Mouse (Mus musculus) T-cell, adult 2 months (primary cell): ENCODE data around the gene Dcakd.
"Not testable (repeated sequence)": the region's sequence is repeated elsewhere in the genome, so short reads cannot be mapped to it uniquely, and the experiment has no call there.

Experiments
- DNase-seq: peaks from one replicate; pipeline ENCODE4 v3.0.0; 2022; ENCODE audit warnings: low spot score

Gene Dcakd

DNA sequence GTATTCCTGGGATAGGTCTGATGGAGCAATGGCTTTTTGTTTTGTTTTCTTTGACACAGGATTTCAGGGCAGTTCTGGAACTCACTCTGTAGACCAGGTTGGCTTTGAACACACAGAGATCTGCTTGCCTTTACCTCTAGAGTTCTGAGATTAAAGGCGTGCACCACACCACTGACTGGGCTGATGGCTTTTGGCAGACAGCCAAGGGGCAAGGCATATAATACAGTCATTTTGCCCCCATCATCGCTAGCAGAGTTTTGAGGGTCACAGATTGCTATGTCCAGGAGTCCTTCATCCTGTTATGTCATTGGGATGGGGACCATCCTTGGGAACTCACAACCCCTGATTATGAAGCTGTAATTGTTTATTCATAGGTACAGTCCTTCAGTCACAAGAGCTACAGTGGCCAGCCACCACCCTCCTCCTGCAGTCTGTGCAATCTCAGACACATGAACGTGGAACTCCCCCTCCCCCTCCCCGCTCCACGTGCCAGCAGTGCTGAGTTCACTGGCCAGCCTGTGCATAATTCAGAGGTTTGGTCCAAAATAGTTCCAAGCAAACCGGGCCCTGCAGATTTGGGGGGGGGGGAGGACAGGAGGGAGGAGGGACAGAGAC is 50.0 kb downstream of the Dcakd start:
- DNase-seq, result no peak

DNA sequence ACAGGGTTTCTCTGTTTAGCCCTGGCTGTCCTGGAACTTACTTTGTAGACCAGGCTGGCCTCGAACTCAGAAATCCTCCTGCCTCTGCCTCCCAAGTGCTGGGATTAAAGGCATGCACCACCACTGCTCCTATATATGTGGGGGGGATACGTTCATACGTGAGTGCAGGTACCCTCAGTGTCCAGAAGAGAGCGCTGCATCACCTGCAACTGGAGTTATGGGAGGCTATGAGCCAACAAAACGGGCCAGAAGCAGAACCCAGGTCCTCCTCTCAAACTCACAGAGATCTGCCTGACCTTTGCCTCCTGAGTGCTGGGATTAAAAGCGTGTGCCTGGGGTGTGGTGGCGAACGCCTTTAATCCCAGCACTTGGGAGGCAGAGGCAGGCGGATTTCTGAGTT is 52.2 kb downstream of the Dcakd start:
- DNase-seq, result not testable (repeated sequence)

DNA sequence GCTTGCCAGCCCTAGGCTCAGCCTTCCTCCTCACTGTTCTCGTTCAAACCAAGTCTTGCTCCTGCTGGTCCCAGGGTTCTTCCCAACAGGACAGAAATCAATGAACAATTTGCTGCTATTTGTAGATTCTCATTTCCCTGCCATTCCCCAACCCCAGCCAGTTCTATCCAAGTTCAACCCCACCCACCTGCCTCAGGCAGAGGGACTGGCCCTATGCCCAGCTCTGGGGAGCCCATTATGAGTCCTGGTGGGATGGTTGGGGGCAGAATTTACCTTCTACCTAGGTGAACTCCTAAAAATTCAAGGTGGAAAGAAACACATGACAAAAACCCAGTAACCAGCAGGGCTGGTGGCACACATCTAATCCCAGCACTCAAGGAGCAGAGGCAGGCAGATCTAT is 55.8 kb downstream of the Dcakd start:
- no peak for DNase-seq

DNA sequence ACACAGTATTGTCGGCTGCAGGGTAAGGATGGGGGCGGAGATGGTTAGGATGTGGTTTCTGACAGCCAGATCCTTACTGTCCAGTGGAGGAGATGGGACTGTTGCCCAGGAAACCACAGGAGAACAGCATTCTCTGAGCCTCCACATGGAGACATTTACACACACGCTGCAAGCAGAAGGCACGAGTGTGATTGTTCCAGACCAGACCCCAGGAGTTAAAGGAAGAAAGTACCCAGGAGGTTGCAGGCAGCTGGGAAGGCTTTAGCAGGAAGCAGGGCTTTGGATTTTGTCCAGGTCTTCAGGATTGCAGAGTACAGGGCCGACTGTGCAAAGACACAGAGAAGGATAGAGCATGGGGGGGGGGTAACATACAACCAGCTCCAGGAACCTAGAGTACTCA is 56.5 kb downstream of the Dcakd start:
- no peak for DNase-seq

DNA sequence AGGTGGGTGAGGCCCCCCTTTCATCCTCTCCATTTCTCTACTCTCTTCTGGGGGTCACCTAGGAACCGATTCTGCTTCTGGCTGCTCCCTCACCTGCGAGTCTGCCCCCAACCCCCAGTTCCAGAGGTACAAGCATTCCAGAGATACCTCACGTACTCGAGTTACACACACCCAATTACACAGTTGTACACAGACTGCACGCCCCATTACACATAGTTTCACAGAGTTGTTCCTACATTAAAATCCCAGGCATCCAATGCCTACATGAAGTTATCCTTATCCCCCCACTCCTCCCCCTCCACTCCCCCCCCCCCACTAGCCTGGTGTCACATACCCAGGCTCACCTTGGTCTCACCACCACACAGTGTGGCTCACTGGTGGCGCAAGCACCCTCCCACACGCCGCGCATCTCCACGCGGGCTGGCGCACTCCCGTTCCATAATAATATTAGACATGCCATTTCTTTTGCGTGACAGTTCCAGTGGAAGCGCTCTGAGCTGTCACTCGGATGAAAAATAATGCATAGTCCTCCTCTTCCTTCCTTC is 63.5 kb downstream of the Dcakd start:
- no peak for DNase-seq

DNA sequence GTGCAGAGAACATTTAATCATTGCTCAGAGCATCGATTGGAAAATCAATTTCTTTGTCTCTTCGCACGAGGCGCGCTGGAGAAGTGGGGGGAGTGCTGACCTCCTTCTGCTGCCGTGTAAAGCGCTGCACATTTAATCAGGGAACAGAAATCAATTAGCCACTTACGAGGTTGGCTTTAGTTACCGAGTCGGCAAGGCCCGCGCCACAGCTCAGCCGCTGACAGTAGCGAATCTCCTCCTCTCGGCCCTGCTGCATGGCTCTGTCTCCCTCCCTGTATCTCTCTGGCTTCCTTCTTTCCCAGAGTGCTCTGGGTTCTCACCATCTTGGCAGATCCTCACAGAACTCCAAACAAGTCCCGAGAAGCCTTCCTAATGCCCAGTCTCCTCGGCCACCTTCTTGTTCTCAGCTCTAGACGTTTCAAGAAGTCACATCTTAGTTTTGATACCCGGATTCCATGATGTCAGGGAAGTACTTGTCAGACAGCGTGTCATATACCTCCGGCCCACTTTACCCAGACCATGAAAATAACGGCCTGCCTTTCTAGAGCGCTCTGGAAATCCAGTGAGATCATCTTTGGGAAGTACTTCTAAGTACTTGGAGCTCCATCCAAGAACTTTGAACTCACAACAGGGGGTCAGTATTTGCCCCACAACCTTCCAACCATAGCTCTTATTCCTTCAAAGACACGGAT is 64.1 kb downstream of the Dcakd start:
- no peak for DNase-seq

DNA sequence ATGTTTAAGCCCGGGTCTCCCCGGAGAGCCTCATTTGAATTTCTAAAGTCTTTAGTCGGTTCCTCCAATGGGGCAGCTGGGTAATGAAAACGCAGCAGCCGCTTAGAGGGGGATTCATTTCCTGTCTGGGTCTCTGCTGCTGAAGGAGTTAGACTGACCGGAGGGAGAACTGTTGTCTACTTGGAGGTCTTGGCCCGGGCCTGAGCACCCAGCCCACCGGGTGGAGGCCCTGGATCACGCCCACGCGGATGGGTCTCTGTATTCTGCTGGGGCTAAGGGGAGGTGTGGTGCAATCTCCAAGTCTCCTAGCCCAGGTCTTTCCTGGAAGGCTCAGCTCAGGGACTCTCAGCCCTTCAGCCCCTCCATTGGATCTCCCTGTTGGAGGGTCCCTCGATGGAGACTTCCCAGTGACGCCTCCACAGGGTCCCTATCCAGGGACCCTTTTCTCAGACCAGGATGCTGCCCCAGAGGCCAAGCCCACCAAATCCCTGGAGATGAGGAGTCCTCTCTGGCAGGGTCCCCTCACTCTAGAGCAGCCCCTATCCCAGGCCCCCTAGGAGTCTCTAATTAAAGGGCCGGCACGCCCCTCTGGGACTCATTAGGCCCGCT is 64.8 kb downstream of the Dcakd start:
- DNase-seq, result no peak

DNA sequence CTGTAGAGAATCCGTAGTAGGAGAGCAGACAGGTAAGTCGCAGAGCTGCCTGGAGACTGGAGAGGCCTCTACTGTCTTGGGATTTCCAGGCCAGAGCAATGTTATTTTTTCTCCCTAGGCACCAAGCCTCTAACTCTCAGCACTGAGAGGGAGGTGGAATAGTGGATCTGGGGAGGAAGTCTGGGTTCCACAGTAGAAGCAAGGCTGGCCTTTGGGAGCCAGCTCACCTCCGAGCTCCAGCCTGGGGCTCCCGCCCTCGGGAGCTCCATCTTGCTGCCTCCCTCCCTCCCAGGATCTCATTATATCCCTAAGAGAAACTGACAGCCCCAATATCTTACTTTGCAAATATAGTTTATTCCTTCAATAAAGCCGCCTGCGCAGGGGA is 65.3 kb downstream of the Dcakd start:
- DNase-seq, result no peak

DNA sequence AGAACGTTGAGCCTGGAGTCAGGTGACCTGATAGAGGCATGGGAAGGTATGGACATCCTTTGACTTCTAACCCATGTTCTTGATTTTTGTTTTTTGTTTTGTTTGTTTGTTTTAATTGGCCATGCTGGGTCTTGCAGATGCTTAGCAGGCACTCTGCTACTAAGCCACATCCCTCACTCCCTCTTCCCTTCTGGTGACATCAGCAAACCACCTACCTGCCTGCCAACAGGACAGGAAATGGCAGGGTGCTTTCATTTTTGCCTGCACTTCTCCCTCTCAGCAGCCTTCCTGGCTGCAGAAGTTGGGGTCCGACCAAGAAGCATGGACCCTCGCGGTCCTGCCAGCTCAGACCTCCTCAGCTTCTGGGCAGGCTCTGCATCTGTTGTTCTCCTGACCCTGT is 67.1 kb downstream of the Dcakd start:
- no peak for DNase-seq

DNA sequence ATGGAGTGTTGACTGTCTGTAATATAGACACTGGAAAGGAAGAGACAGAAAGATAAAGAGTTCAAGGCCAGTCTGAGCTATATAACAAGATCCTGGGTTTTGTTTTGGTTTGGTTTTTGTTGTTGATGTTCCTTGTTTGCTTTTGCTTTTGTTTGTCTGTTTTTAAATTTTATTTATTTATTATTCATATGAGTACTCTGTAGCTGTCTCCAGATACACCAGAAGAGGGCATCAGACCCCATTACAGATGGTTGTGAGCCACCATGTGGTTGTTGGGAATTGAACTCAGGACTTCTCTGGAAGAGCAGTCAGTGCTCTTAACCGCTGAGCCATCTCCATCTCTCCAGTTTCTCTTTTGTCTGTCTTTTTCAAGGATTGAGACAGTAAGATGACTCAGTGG is 69.3 kb downstream of the Dcakd start:
- no peak for DNase-seq

DNA sequence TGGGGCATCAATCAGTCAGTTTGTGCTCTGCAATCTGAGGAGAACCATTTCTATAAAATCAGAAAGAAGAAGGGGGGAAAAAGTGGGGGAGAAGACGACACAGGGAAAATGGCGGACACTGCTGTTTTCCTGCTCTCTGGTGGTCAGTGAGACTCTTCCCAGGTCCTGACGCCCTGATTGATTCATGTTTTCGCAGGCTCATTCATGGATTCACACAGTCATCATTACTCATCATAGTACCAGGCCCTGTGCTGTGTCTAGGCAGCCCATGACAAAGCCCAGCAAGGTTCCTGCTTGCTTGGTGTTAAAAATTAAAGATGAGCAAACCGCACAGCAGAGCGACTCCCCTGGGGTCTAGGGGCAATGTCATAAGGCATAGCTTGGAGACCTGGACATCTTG is 69.7 kb downstream of the Dcakd start:
- no peak for DNase-seq

DNA sequence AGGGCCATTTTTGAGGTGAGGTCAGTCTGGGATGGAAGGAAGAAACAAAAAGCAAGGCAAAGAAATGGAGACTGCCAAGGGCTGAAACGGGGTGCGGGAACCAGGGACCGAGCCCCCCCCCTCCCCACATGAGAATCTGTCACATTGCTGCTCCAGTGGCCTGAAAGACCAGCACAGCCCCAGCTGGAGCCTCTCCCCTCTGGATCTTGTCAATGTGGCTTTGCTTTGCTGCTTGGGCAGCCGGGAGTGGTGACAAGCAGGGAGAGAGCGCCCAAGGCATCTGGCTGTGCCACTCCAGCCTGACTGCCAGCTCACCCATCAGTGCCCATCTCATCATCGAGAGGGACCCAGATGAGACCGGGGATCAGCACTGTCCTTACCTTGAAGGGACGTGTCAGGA is 70.4 kb downstream of the Dcakd start:
- DNase-seq, result no peak

DNA sequence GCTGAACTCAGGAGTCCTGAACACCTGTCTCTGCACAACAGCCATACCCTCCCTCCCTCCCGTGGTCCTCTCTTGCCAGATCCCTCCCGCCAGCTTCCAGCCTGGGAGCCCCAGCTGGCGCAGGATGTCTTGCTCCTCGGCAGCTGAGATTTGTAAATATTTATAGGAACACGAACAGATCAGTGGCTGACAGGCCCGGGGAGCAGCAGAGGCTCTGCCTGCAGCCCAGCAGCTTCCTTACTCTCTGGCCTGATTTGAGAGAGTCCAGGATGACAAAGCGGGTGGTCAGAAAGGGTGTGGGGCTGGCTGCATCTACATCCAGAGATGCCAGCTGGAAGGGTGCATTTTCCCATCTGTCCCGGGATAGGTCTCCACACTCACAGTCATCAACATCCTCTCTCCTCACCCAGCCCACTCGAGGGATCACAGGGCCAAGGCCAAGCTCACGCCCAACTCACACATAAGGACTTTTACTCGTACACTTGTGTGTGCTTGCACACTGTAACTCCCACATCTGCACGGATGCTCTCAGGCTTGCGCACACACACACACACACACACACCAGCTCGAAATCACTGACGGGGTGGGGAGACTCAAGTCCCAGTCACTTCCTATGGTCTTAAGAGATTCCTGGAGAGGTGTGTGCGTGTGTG is 71.0 kb downstream of the Dcakd start:
- no peak for DNase-seq

DNA sequence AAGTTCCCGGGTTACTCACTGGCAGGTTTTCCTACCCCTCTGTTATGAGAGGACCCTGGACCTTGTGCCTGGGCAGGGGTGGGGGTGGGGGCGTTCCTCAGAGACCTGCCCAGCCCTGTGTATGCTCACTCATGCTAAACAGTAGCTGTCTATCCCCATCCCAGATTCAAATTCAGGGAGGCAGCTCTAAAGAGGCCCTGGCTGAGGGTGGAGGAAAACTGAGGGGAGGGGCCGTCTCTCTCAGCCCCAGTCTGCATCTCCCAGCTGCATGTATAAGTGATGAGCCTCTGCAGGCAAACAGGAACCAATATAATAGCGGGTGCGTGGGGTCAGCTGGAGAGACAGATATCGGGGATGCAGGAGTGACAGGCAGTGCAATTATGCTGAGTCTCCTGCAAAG is 75.2 kb downstream of the Dcakd start:
- no peak for DNase-seq

DNA sequence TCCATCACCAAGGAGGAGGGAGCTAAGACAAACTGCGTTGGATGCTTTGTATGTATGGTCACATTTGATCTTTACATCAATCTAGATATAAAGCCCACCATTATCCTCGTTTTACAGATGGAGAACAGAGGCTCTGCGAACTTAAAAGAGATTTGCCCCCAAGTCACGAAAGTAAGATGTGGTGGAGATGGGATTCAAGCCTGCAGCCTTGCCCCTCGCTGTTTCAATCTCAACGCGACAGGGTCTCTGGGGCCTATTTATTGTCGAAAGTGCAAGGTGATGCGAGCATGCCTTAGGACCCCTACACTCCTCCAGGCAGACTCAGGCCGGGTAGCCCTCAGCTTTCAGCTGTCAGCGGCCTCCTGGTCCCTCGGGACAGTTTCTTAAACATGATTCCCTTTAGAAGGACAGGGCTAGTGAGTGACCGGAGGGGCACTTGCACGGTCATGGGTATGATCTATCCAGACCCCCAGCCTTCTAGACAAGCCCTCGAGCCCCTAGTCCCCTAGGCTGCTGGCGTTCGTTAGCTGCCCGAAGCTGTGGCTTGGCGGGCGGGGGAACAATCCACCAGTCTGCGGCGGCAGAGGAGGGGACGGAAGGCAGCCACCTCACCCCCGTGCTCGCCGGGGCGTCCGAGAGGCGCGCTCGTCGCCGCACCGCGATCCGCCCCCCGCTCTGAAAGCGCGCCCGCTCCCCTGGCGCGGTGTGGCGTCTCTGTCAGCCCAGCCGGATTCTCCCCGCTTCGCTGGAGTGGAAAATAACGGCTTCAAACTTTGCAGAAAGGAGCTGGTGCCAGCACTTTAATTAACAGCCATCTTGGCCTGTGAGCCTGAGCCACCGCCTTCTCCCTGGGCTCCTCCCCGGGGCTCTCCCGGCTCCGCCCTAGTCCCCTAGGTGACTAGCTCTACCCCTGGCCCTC is 79.8 kb downstream of the Dcakd start:
- DNase-seq, result peak; percentile 17

DNA sequence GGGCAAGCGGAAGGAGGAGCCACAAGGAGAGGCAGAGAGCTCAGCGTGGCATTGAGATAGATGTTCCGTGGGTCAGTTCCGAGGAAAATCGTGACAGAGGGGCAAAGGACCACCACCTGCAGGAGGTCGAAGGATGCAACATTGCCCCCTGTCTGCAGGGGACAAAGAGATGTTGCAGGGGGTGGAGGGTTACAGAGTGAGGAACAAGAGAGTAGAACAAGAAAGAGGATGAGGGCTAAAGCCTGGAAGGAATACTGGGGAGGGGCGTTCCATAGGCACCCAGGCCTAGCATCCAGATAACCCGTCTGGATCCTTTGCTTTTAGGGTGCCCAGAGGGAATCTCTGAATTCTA is 81.2 kb downstream of the Dcakd start:
- DNase-seq, result no peak

DNA sequence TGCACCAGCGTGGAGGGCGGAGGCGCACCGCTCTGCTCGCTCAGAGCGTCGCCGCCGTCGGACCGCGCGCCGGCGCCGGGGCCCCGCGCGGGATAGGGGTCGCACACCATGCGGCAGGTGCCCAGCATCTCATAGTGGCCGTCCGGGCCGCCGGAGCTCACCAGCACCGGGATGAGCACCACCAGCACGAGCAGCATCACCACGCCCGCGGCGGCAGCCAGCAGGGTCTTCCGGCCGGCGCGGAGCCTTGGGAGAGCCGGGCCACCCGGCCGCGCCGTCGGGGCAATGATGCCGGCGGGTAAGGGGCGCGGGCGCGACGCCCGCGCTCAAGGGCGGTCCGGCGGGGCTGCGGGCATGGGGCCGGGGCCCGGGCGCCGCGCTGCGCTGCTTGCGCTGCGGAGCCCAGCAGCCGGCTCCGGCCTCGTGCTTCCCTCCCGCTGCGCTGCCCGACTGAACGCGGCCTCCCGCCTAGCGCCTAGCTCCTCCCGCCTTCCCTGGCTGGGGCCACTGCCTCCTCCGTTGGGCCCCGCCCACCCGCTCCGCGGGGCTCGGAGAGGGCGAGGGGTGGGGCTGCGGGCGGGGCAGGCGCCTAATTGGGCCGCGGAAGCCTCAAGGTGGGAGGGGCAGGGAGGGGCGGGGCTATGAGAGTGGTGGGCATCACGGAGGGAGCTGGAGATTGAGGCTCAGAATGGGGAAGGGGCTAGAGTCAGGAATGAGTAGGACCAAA is 81.7 kb downstream of the Dcakd start, which contains the start of gene C1ql1:
TSS of gene C1ql1 (minus strand) at position 424 of the 727 bp plus-strand sequence.
- DNase-seq, result peak; percentile 68

DNA sequence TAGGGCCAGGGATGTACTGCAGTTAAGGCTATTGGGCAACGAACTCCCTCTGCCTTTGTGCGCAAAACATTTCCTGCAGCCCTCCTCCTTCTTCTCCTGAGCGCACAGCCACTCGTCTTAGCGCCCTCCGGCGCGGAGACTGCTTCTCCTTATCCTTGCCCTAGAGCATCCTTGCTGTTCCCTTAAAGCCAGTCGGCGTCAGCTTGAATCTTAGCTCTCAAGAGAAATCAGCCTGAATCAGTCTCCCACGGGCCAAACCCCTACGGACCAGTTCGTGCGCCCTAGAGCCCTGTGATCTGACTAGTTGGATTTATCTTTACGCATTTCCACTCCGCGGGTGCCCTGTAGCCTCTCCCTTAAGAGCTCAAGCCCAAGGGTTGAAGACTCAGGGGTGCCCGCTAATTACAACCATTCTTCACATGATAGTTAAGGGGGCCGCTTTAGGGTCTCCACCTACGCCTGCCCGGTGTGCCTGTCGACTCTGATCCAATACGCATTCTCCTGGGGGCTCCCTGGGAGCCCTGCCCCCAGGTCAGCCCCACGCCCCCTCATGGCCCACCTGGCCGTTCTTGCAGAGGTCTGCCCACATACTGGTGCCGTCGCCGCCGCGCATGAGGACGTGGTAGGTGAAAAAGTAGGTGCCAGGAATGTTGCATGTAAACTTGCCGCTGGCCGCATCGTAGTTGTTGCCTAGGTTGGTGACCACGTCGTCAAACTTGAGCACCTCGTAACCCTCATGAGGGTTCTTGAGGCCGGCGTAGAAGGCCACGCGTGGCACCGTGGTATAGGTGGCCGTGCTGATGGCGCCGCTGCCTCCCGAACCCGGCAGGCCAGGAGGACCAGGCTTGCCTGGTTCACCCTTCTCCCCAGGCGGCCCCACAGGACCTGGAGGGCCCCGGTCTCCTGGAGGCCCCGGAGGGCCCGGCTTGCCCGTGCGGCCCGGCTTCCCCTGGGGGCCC is 82.5 kb downstream of the Dcakd start:
- no peak for DNase-seq
